Mouse (Mus musculus) bone marrow macrophage, adult 2 months (primary cell): ENCODE measurements around the gene Hoxc12.

Experiments
- CTCF ChIP-seq: IDR thresholded peaks from 2 replicates; pipeline ENCODE4 v1.5.1; 2012; ENCODE audit warnings: low read depth, mild to moderate bottlenecking, low read length, moderate library complexity
- POLR2A ChIP-seq: IDR thresholded peaks from 2 replicates; pipeline ENCODE4 v1.6.1; 2012; ENCODE audit warnings: mild to moderate bottlenecking, low read depth, low read length, borderline replicate concordance

DNA sequence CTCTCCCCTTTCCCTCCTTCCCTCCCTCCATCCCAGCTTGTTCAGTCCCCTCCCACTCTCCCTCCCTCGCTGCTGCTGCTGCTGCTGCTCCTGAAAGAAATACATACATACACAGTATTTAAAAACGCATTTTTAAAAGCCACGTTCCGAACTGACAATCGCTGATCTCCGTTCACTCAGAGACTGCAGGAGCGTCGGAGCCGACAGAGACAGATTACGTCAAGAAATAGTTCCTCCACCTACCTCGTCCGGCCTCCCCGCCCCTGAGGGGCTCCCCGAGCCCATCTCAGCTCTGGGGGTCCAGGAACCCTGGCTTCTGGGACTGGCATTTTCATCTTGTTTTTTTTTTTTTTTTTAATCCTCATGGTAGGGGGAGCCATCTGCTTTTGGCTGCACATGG, 44.4 kb downstream of the Hoxc12 start:
- TF ChIP-seq CTCF (no peak), POLR2A (no peak)
